Mouse (Mus musculus) heart, adult 2 months (tissue): ENCODE measurements around the gene Axl.

Source experiments
- CTCF ChIP-seq: fragments of 200-600 bp; IDR thresholded peaks from 2 replicates; pipeline ENCODE4 v1.8.1; 2022; ENCODE audit warnings: antibody characterized with exemption, mild to moderate bottlenecking, moderate library complexity
- EP300 ChIP-seq: fragments of 200-500 bp; IDR thresholded peaks from 2 replicates; pipeline ENCODE4 v1.6.1; 2011; ENCODE audit warnings: low read depth, low read length, control low read depth; ENCODE audit not compliant: insufficient read depth
- POLR2A ChIP-seq: fragments of 200-500 bp; IDR thresholded peaks from 2 replicates; pipeline ENCODE4 v1.6.1; 2011; ENCODE audit warnings: mild to moderate bottlenecking, low read depth, low read length, control low read depth; ENCODE audit not compliant: insufficient read depth

- TF ChIP-seq POLR2A (no peak), CTCF (no peak), EP300 (peak; percentile 84)
Observed at GRCm38 (mm10) chr7:25707581-25708292, 80.8 kb downstream of the Axl start.
